Mouse (Mus musculus) bone marrow, adult 2 months (tissue): ENCODE data around the gene Urad.

Experiments
- CTCF ChIP-seq: fragments of 200-500 bp; IDR thresholded peaks from 2 replicates; pipeline ENCODE4 v1.5.1; 2011; ENCODE audit warnings: low read length, control low read depth; ENCODE audit not compliant: control insufficient read depth, insufficient read depth
- POLR2A ChIP-seq: fragments of 200-500 bp; IDR thresholded peaks from 2 replicates; pipeline ENCODE4 v1.6.1; 2011; ENCODE audit warnings: low read depth, mild to moderate bottlenecking, control low read depth, low read length, borderline replicate concordance; ENCODE audit not compliant: control insufficient read depth

GRCm38 (mm10) chr5:147351931-147352330, 29.7 kb upstream of the Urad start:
- TF ChIP-seq POLR2A (no peak), CTCF (no peak)
